Mouse (Mus musculus) ovary, postnatal 14 days (tissue): ENCODE data around the gene Pfn4.
A peak's percentile ranks its signal among the peaks of the same experiment; 100 is the strongest.
"Not testable (repeated sequence)": the region's sequence is repeated elsewhere in the genome, so short reads cannot be mapped to it uniquely, and the experiment has no call there.

Experiments
- DNase-seq: peaks from one replicate; pipeline ENCODE4 v3.0.0; 2022; ENCODE audit warnings: low spot score

Pfn4 gene

DNA sequence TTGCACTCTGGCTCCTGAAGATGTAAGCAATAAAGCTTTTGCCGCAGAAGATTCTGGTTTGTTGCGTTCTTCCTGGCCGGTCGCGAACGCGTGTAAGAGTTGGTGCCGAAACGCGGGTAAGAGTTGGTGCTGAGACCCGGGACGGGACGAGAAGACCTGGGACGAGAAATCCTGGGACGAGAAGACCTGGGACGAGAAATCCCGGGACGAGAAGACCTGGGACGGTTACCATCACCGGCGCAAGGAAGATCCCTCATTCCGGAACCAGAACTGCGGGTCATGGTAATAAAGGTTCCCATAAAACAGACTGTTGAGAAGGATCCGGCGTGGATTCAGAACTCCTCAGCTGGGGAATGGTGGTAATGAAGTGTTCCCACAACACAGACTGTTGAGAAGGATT is 19.3 kb downstream of the Pfn4 start:
- not testable (repeated sequence) for DNase-seq

DNA sequence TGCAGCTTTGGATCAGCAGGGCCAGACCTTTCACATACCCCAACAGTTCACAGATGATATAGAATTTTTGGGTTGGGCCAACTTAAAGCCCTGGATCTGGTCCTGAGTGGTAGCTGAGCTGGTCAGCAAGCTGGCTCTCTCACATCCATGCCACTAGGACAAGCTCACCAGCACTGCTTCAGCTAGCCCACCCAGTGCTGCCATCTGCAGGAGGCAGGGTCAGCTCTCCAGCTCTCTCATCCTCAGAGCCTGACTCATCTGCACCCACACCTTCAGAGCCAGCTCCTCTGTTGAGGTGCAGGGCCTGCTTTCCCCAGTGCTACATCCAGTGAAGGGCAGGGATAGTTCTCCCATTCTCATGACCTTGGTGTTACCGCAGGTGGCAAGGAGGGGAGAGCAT is 24.9 kb downstream of the Pfn4 start:
- no peak for DNase-seq

DNA sequence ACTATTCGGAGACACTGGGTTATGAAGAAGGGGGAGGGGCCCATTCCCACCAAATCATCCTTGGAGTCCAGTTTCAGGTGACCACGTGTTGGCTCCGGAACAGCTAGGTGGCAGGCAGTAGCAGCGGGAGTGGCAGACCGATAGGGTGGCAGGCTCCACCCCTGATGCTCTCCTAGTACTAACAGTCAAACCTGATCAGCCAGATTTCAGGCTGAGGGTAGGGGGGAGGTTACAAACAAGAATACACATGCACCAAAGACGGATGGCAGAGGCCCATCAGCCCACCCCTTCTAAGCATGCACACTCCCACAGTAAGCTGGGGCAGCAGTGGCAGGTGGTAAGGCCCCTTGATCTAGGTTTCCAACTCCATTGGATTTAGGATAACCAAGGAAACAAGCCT is 28.6 kb downstream of the Pfn4 start:
- not testable (repeated sequence) for DNase-seq

DNA sequence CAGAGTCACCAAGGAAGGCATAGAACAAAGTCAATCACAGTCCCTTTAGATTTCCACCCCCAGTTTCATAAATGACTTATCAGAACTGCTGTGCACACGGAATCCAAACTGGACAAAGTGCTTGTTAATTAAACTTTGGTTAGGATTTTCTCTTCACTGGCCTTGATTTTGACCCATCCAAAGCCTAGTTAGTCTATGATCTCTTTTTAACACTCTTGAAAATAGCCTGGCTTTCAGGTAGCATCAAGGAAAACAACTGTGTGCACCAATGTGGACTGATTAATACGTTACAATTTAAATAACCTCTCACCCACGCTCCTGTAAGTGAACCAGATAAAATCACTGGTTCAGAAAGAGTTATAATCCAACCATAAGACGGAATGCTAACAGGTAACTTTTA is 42.2 kb downstream of the Pfn4 start:
- DNase-seq = no peak

DNA sequence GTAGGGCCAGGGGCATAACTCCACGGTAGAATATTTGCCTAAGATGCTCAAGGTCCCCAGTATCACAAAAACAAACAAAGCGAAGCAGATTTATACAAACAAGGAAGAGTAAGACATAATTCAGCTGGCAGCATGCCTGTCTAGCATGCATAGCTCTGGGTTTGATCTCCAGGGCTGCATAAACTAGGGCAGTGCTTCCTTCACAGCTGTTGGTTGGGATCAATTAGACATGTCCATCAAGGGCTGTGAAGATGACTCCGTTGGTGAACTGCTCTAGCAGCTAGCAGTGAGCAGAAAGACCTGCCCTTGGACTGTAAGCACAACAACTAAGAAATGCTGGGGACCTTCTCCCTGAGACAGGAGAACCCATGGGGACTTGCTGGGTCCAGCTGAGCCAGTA is 42.9 kb downstream of the Pfn4 start:
- DNase-seq = no peak

DNA sequence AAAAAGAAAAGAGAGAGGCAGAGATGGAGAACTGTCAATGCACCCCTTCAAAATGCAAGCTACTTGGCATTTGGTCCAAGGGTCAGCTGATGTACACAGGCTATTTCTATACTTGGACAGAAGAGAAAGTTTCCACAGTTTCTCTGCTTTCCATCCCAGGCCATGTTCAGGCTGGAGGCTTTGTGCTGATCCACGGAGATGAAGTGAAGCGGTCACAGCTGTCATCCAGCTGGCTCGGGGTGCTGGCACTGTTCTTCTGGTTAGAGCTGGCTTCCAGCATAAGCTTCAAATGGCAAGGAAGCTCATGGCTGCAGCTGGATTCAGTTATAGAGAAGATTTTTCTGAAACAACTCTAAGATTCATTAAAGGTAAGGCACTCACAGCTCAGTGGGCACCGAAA is 44.8 kb downstream of the Pfn4 start:
- no peak for DNase-seq

DNA sequence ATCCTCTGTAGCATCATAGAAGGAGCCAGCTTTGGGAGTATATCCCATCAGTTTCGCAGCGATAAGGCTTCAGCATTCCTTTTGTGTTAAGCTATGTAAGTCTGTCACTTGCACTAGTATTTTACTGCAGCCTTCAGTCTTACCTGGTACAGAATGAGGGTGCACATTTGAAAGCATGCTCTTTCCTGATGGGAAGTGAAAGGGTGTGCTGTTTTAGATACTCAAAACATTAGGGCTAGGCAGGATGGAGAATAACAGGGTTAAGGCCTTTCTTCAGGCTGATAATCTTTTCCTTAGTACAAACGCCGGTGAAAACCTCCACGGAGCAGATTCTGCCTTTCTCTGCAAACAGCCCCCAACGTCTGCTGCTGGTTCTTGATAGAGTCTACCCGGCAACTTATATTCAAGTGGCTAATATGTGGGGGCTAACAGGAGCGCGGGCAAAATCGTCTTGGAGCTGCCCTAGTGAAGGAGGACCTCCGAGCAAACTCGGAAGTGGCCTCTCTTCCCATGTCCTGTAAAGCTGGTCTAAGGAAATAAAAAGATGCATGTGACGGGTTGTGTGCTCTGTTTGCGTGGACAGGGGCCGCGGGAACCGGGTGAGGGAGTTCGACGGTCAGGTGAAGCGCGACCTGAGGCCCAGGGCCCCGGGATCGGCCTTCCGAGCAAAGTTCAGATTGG is 48.0 kb downstream of the Pfn4 start:
- peak; percentile 7 for DNase-seq

DNA sequence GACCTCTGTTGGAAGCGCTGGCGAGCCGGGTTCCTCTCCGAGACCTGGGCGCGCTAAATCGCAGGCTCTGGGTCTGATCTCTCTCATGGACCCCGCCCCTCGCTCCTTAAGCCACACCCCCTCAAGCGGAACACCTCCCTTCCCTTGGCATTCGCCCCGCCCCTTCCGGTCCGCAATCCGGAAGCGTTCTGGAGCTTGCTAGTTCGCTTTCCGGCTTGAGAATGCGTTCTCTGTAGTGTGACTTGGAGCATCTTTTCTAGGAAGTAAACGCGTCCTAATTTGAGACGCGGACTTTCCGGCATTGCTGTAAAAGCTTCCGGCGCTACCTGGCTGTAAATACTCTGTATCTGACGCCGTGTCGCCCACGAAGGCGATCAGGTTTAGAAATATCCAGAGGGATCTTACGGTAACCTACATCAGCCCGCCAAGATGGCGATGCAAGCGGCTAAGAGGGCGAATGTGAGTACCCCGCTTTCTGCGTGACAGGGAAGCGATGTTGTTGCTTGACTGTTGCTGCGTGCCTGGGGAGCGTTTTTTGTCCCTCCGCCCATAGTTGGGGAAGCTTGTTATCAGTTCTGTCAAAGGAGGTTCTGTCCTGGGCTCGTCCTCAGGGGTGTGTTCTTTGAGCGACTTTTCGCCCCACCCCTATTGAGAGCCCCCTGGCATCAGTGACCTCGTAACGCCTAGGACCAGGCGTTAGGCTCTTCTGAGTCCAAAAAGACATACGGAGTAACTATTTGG is 48.7 kb downstream of the Pfn4 start, which contains the start of gene Sf3b6:
Sf3b6 (plus strand) TSS at position 184 of the 741 bp plus-strand sequence.
- DNase-seq = peak; percentile 96

DNA sequence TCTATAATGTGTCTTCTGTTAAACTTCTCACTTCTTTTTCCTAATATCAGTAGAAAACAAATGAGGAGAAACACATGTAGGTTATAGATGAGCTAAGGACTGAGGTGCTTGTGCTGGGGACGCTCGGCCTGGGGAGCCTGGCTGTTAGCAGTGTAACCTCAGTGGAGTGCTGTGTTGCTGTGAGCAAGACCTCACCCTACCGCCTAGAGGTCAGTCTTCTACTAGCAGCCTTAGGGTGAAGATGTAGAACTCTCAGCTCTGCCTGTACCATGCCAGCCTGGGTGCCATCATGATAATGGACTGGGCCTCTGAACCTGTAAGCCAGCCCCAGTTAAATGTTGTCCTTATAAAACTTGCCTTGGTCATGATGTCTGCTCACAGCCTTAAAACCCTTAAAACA is 58.4 kb downstream of the Pfn4 start:
- no peak for DNase-seq
